Mouse (Mus musculus): ENCODE measurements around the gene Rtraf. TPM values are rescaled to one million over a fixed set of nuclear protein-coding genes. Genes with fewer than 3 reads are reported as not detected.

Rtraf gene
- total and polyA plus RNA-seq, 3 experiments, result 115 to 216 (median 163) TPM

- Histone ChIP-seq H3K36me3 (replicated peaks in 1 of 2; ENCODE audit: control insufficient read depth in 1 of 2, insufficient read depth in 1 of 2, low read length in 1 of 2) (no peaks in the 10 kb centered on the region), H3K9ac (ENCODE audit: insufficient read depth, low read depth) (no peak overlapping the region), H3K4me1 (ENCODE audit: control insufficient read depth in 1 of 2, insufficient read depth in 2 of 2) (no peaks in the 10 kb centered on the region), H3K27ac (ENCODE audit: insufficient read depth, low read depth) (no peak overlapping the region), H3K27me3 (replicated peaks) (no peaks in the 10 kb centered on the region), H3K4me2 (ENCODE audit: insufficient read depth, low read depth, poor library complexity, severe bottlenecking) (no peak overlapping the region), H3K4me3 (replicated peaks in 1 of 3; ENCODE audit: low read depth in 2 of 3, low read length in 2 of 3, poor library complexity in 1 of 3) (no peak overlapping the region), H3K79me2 (replicated peaks; ENCODE audit: control insufficient read depth, extremely low read depth, insufficient read depth, poor library complexity, severe bottlenecking) (no peaks in the 10 kb centered on the region), H3K9me3 (replicated peaks; ENCODE audit: low read length) (no peaks in the 10 kb centered on the region)
- DNase-seq (ENCODE audit: extremely low read depth), result no peak
- in situ Hi-C loops (cut with MboI; ENCODE audit: low pct_ligation_motif_present, low pct_unique_long_range_greater_than_20kb, low sequenced_read_pairs), result no loop called here
- dilution Hi-C loops (cut with MboI; ENCODE audit: extremely low pct_ligation_motif_present, extremely low pct_unique_long_range_greater_than_20kb, low sequenced_read_pairs), result no loop called here
- TF ChIP-seq ELF1 (IDR thresholded peaks at IDR 0.05; ENCODE audit: low read depth, low read length) (no peak), MYC (IDR thresholded peaks at IDR 0.05; ENCODE audit: low read depth, low read length) (no peak), PAX5 (IDR thresholded peaks at IDR 0.05; ENCODE audit: low read length) (no peak)
Observed at GRCm38 (mm10) chr14:19788443-19788842, 35.2 kb downstream of the Rtraf start.

DNA sequence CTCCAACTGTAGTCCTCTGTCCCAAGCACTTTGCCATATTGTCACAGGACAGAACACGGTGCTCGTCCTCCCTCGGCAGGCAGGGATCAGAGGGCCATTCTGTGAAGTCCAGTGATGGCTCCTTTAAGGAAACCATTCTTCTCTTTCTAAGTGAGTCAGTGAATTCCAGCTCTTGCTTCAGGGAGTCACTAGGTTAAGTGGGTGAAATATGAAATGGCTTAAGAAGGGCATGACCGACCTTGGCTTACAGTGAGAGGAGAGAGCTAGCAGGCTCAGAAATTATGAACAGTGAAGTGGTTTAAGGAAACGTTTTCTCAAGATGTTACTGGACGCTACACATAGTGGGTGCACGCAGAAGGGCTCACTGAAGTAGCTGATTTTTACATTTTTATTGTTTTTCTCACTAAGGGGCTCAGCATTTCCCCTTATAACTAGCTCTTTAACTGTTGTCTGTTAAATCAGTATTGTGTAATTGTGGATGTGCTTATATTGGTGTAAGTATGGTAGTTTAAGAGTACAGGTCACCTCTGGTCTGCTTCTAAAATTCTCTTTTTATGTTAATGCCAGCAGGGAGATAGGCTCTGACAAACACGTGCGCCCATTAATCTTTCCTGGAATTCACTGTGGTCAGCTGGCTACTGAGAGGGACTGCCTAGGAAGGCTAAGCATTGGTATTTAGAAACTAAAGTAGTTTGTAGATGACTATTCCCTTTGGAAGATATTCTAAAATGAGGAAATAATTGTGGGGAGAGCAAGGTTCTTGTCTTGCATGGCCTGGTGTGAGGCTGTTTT, 37.6 kb downstream of the Rtraf start:
- no peaks in the 10 kb centered on the region for H3K79me2 ChIP-seq (replicated peaks; ENCODE audit: control insufficient read depth, extremely low read depth, insufficient read depth, poor library complexity, severe bottlenecking)
- dilution Hi-C loops (cut with MboI; ENCODE audit: extremely low pct_ligation_motif_present, extremely low pct_unique_long_range_greater_than_20kb, low sequenced_read_pairs), result no loop called here
- in situ Hi-C loops (cut with MboI; ENCODE audit: low pct_ligation_motif_present, low pct_unique_long_range_greater_than_20kb, low sequenced_read_pairs), result no loop called here
- DNase-seq (ENCODE audit: extremely low read depth), result no peak
- no peak overlapping the region for H3K27ac ChIP-seq (ENCODE audit: insufficient read depth, low read depth)
- no peak overlapping the region for H3K4me3 ChIP-seq (replicated peaks in 1 of 3; ENCODE audit: low read depth in 2 of 3, low read length in 2 of 3, poor library complexity in 1 of 3)
- TF ChIP-seq ZKSCAN1 (IDR thresholded peaks at IDR 0.05; ENCODE audit: borderline replicate concordance, low read depth, low read length) (no peak), CHD2 (IDR thresholded peaks at IDR 0.05; ENCODE audit: low read length) (no peak), MXI1 (IDR thresholded peaks at IDR 0.05; ENCODE audit: low read depth, low read length) (no peak), IRF4 (IDR thresholded peaks at IDR 0.05; ENCODE audit: low read depth, low read length) (no peak), SIN3A (IDR thresholded peaks at IDR 0.05; ENCODE audit: low read length) (no peak), TBP (conservative IDR thresholded peaks at IDR 0.05; ENCODE audit: low read depth, low read length) (no peak), HCFC1 (IDR thresholded peaks at IDR 0.05; ENCODE audit: low read depth, low read length) (no peak), ETS1 (conservative IDR thresholded peaks at IDR 0.05; ENCODE audit: low read depth, low read length) (no peak), MAFK (IDR thresholded peaks at IDR 0.05; ENCODE audit: insufficient replicate concordance, low read length) (no peak), USF1 (IDR thresholded peaks at IDR 0.05; ENCODE audit: low read depth, low read length) (no peak), KAT2A (IDR thresholded peaks at IDR 0.05; ENCODE audit: insufficient replicate concordance, low read length) (no peak), MYC (IDR thresholded peaks at IDR 0.05; ENCODE audit: low read depth, low read length) (no peak), ZC3H11A (IDR thresholded peaks at IDR 0.05; ENCODE audit: low read depth, low read length) (no peak), GABPA (IDR thresholded peaks at IDR 0.05; ENCODE audit: insufficient replicate concordance, low read depth, low read length) (no peak), NRF1 (IDR thresholded peaks at IDR 0.05; ENCODE audit: low read depth, low read length) (no peak), RAD21 (IDR thresholded peaks at IDR 0.05; ENCODE audit: low read depth, low read length) (no peak), USF2 (conservative IDR thresholded peaks at IDR 0.05; ENCODE audit: low read depth, low read length) (no peak), TCF12 (IDR thresholded peaks at IDR 0.05; ENCODE audit: low read depth, low read length) (no peak)
- H3K9me3 ChIP-seq (replicated peaks; ENCODE audit: low read length), result no peaks in the 10 kb centered on the region
- H3K4me1 ChIP-seq (ENCODE audit: control insufficient read depth in 1 of 2, insufficient read depth in 2 of 2), result no peaks in the 10 kb centered on the region
- no peak overlapping the region for H3K9ac ChIP-seq (ENCODE audit: insufficient read depth, low read depth)
- H3K4me2 ChIP-seq (ENCODE audit: insufficient read depth, low read depth, poor library complexity, severe bottlenecking), result no peak overlapping the region
- H3K36me3 ChIP-seq (replicated peaks in 1 of 2; ENCODE audit: control insufficient read depth in 1 of 2, insufficient read depth in 1 of 2, low read length in 1 of 2), result no peaks in the 10 kb centered on the region
- H3K27me3 ChIP-seq (replicated peaks), result no peaks in the 10 kb centered on the region

All from CH12.LX (cell line).